ENCODE assay signal across 21 mouse cellular contexts in the genomic region with DNA sequence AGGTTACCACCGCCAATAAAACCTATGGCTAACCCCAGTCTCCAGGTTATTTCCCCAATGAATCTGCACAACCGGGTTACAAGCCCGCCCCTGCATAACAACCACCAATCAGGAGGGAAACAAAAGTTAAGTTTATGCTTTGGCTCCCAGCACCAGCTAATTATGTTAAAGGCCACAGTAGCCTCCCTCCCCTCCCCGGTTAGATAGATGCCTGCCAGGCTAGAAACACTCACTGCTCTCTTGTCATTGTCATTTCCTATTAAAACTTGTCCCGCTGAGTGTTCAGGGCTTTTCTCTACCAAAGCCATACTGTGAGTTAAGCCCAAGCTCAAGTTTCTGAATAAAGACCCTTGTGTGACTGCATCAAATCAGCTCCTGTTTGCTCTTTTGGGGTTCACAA.
DNase-seq lines count a peak whose midpoint lies in the region; ATAC-seq lines count a peak whose summit lies in the region.
"Had no signal": no experiment of that assay in that cellular context is flagged by ENCODE, and none has a peak within 500 bp of the region (broad histone marks: within the 10 kb centered on the region; RNA-seq: fewer than 3 reads in every experiment).

No protein-coding gene starts in this region.

- intact Hi-C loops in left cerebral cortex, postnatal 4 days (cut with DNase I), result no loop called here

- no peaks in the 10 kb centered on the region for H3K9me3 ChIP-seq in midbrain, embryonic 12.5 days
- no peaks in the 10 kb centered on the region for H3K9me3 ChIP-seq in midbrain, embryonic 10.5 days (replicated peaks)
- no peaks in the 10 kb centered on the region for H3K9me3 ChIP-seq in embryonic facial prominence, embryonic 10.5 days
- no peaks in the 10 kb centered on the region for H3K9me3 ChIP-seq in forebrain, embryonic 14.5 days (replicated peaks; ENCODE audit: control insufficient read depth, low read length)
- H3K9me3 ChIP-seq: embryonic facial prominence, embryonic 15.5 days; heart, embryonic 13.5 days; hindbrain, embryonic 13.5 days had no signal

- H3K9ac ChIP-seq in midbrain, embryonic 12.5 days (replicated peaks), result no peak overlapping the region
- no peak overlapping the region for H3K9ac ChIP-seq in forebrain, embryonic 14.5 days (ENCODE audit: low read length)
- H3K9ac ChIP-seq: embryonic facial prominence, embryonic 15.5 days; heart, embryonic 13.5 days; hindbrain, embryonic 13.5 days had no signal

- no peaks in the 10 kb centered on the region for H3K36me3 ChIP-seq in midbrain, embryonic 12.5 days
- H3K36me3 ChIP-seq in midbrain, embryonic 10.5 days, result no peaks in the 10 kb centered on the region
- H3K36me3 ChIP-seq in embryonic facial prominence, embryonic 10.5 days (replicated peaks), result no peaks in the 10 kb centered on the region
- H3K36me3 ChIP-seq in forebrain, embryonic 14.5 days (ENCODE audit: control insufficient read depth, insufficient read depth, low read length), result no peaks in the 10 kb centered on the region
- H3K36me3 ChIP-seq: embryonic facial prominence, embryonic 15.5 days; heart, embryonic 13.5 days; hindbrain, embryonic 13.5 days had no signal

- no peaks in the 10 kb centered on the region for H3K27me3 ChIP-seq in midbrain, embryonic 12.5 days
- no peaks in the 10 kb centered on the region for H3K27me3 ChIP-seq in midbrain, embryonic 10.5 days (ENCODE audit: low read depth, poor library complexity, severe bottlenecking)
- H3K27me3 ChIP-seq in embryonic facial prominence, embryonic 10.5 days (replicated peaks; ENCODE audit: low read depth, poor library complexity, severe bottlenecking), result no peaks in the 10 kb centered on the region
- no peaks in the 10 kb centered on the region for H3K27me3 ChIP-seq in forebrain, embryonic 14.5 days (replicated peaks; ENCODE audit: control insufficient read depth, insufficient read depth, low read length)
- H3K27me3 ChIP-seq: embryonic facial prominence, embryonic 15.5 days; heart, embryonic 13.5 days; hindbrain, embryonic 13.5 days had no signal

- no peak overlapping the region for H3K4me3 ChIP-seq in midbrain, embryonic 12.5 days
- H3K4me3 ChIP-seq in midbrain, embryonic 10.5 days, result no peak overlapping the region
- no peak overlapping the region for H3K4me3 ChIP-seq in embryonic facial prominence, embryonic 10.5 days
- H3K4me3 ChIP-seq in forebrain, embryonic 14.5 days (ENCODE audit: low read depth, low read length), result no peak overlapping the region
- H3K4me3 ChIP-seq: embryonic facial prominence, embryonic 15.5 days; erythroblast, embryonic 14.5 days; gastrocnemius, adult 2 months; heart, embryonic 13.5 days; hindbrain, embryonic 13.5 days had no signal

- no peak overlapping the region for H3K27ac ChIP-seq in midbrain, embryonic 12.5 days (replicated peaks)
- H3K27ac ChIP-seq in midbrain, embryonic 10.5 days (replicated peaks), result no peak overlapping the region
- no peak overlapping the region for H3K27ac ChIP-seq in embryonic facial prominence, embryonic 10.5 days (replicated peaks)
- H3K27ac ChIP-seq in forebrain, embryonic 14.5 days (ENCODE audit: low read depth, low read length), result no peak overlapping the region
- H3K27ac ChIP-seq: embryonic facial prominence, embryonic 15.5 days; gastrocnemius, adult 2 months; heart, embryonic 13.5 days; hindbrain, embryonic 13.5 days; hindbrain, postnatal 0 days had no signal

- peak; percentile 34 for DNase-seq in embryo, embryonic 10.5 days (ENCODE audit: low spot score)
- no peak for DNase-seq in embryo, embryonic 9.5 days (ENCODE audit: extremely low spot score)
- DNase-seq in midbrain, embryonic 10.5 days (ENCODE audit: low spot score), result no peak
- DNase-seq in embryonic facial prominence, embryonic 10.5 days (ENCODE audit: low spot score), result peak; percentile 13
- DNase-seq in forebrain, embryonic 14.5 days (ENCODE audit: low spot score), result peak; percentile 60
- no peak for DNase-seq in kidney, adult 18-20 months
- no peak for DNase-seq in left cerebral cortex, postnatal 4 days
- DNase-seq: adrenal gland, postnatal 25 days; cerebellum, adult 11 months; cerebellum, adult 9-10 months; cerebellum, postnatal 25 days; gastrocnemius, adult 2 months; gastrocnemius, postnatal 36 days; heart, adult 11 months; kidney, adult 11 months had no signal

- peak; percentile 63 for ATAC-seq in midbrain, embryonic 12.5 days (ENCODE audit: low FRiP score, low read depth)
- ATAC-seq in forebrain, embryonic 14.5 days, result peak; percentile 61; the same call in 1 of the 2 replicates
- ATAC-seq: hindbrain, postnatal 0 days had no signal

- WGBS in midbrain, embryonic 12.5 days, result 25% methylated on average over 5 of the region's 5 CpGs
- WGBS in midbrain, embryonic 10.5 days, result 37% methylated on average over 5 of the region's 5 CpGs
- 35% methylated on average over 5 of the region's 5 CpGs for WGBS in embryonic facial prominence, embryonic 10.5 days
- WGBS in forebrain, embryonic 14.5 days, result 7% methylated on average over 5 of the region's 5 CpGs

- H3K4me1 ChIP-seq in midbrain, embryonic 12.5 days, result peaks cover 10% of the 10 kb centered on the region; the same call in 1 of the 2 replicates
- H3K4me1 ChIP-seq in midbrain, embryonic 10.5 days, result peaks cover 14% of the 10 kb centered on the region
- peaks cover 8% of the 10 kb centered on the region for H3K4me1 ChIP-seq in embryonic facial prominence, embryonic 10.5 days
- H3K4me1 ChIP-seq in forebrain, embryonic 14.5 days (ENCODE audit: control insufficient read depth, insufficient read depth, low read length), result peaks cover 5% of the 10 kb centered on the region; the same call in 1 of the 2 replicates
- H3K4me1 ChIP-seq: embryonic facial prominence, embryonic 15.5 days had no signal

- no peak overlapping the region for H3K4me2 ChIP-seq in midbrain, embryonic 12.5 days (replicated peaks)
- H3K4me2 ChIP-seq in forebrain, embryonic 14.5 days (ENCODE audit: low read length), result no peak overlapping the region
- H3K4me2 ChIP-seq: embryonic facial prominence, embryonic 15.5 days; heart, embryonic 13.5 days; hindbrain, embryonic 13.5 days had no signal

Comparison
In these comparisons a context has a peak if more than half of its experiments do, and no peak if none do; other contexts are left out.
1. DNase-seq: peak in embryo, embryonic 10.5 days (single experiment), embryonic facial prominence, embryonic 10.5 days (single experiment) and forebrain, embryonic 14.5 days (single experiment); none in embryo, embryonic 9.5 days (single experiment), midbrain, embryonic 10.5 days (single experiment), kidney, adult 18-20 months (single experiment) and left cerebral cortex, postnatal 4 days (single experiment).